Mouse (Mus musculus): ENCODE measurements around the gene Tmem123. TPM values are rescaled to one million over a fixed set of nuclear protein-coding genes. Genes with fewer than 3 reads are reported as not detected.

Gene Tmem123
- total RNA-seq, 2 experiments from 2014 or later, result 33.9 to 37.0 TPM

- DNase-seq, result no peak
Observed at GRCm38 (mm10) chr9:7828706-7829105, 64.9 kb downstream of the Tmem123 start.

GRCm38 (mm10) chr9:7829531-7830528 is 66.0 kb downstream of the Tmem123 start:
- DNase-seq, result no peak

- DNase-seq, result no peak
Observed at GRCm38 (mm10) chr9:7833421-7833820, 69.6 kb downstream of the Tmem123 start.

GRCm38 (mm10) chr9:7835302-7835701 is 71.5 kb downstream of the Tmem123 start:
- DNase-seq, result no peak

GRCm38 (mm10) chr9:7836331-7836730 is 72.5 kb downstream of the Tmem123 start:
- DNase-seq, result peak; percentile 23

GRCm38 (mm10) chr9:7836905-7837805 is 73.3 kb downstream of the Tmem123 start, which contains the start of gene Birc2:
Gene Birc2, minus strand, starts transcription at chr9:7837064.
- DNase-seq, result peak; percentile 94

GRCm38 (mm10) chr9:7837806-7838440 is 74.1 kb downstream of the Tmem123 start:
- no peak for DNase-seq

- no peak for DNase-seq
Observed at GRCm38 (mm10) chr9:7841221-7841620, 77.4 kb downstream of the Tmem123 start.

Small RNA genes within 50 kb of the gene (microRNA-seq; reads per million reads assigned to microRNA genes)
- gene Mir5618, result 0 to 0.75 reads per million in 2 experiments

Other genes starting within 250 kb of the Tmem123 start
- under 1 TPM in 1 of 2 experiments, not detected in 1; 0.61 TPM for gene Mmp8, start 205.6 kb upstream of the Tmem123 start, total RNA-seq (2021)
- gene Mmp27, start 192.6 kb upstream of the Tmem123 start, total RNA-seq (2021), result under 1 TPM in 1 of 2 experiments, not detected in 1; 0.16 TPM
- not detected for gene Mmp20, start 135.8 kb upstream of the Tmem123 start, total RNA-seq (2021)
- not detected for gene Mmp7, start 72.0 kb upstream of the Tmem123 start, total RNA-seq (2021)
- gene Birc2, start 73.0 kb downstream of the Tmem123 start, total RNA-seq (2021), result 10 to 100 TPM; 18.1 to 19.6 TPM
- gene Birc3, start 109.1 kb downstream of the Tmem123 start, total RNA-seq (2021), result 10 to 100 TPM in 1 of 2 experiments, 1 to 10 TPM in 1; 7.2 to 12.5 TPM
- 10 to 100 TPM; 64.7 to 73.7 TPM for gene Yap1, start 240.6 kb downstream of the Tmem123 start, total RNA-seq (2021)

Data from gastrocnemius, postnatal 10 days (tissue).